Mouse (Mus musculus) forebrain, postnatal 0 days (tissue): ENCODE measurements around the gene Fntb. TPM values are rescaled to one million over a fixed set of nuclear protein-coding genes. Genes with fewer than 3 reads are reported as not detected.

ENCODE experiments used
- ATAC-seq: fragments of 200-750 bp; cut with Nextera tagmentation; 2 replicates; pipeline ENCODE4 v1.8.0; 2017; ENCODE audit warnings: mild to moderate bottlenecking, moderate library complexity
- DNase-seq: peaks from one replicate; pipeline ENCODE4 v3.0.0-alpha.2; 2015
- H3K27ac ChIP-seq: fragments of 300-500 bp; sonication (generic); 2 replicates; pipeline ENCODE4 v1.5.1; 2014; ENCODE audit warnings: low read depth, mild to moderate bottlenecking, antibody characterized with exemption, low read length, moderate library complexity, mixed read lengths
- H3K27me3 ChIP-seq: fragments of 300-500 bp; sonication (generic); 2 replicates; pipeline ENCODE4 v1.6.1; 2014; ENCODE audit warnings: mild to moderate bottlenecking, low read length, mixed read lengths; ENCODE audit not compliant: insufficient read depth
- H3K36me3 ChIP-seq: fragments of 300-500 bp; sonication (generic); 2 replicates; pipeline ENCODE4 v1.6.1; 2014; ENCODE audit warnings: mild to moderate bottlenecking, moderate library complexity; ENCODE audit not compliant: insufficient read depth
- H3K4me1 ChIP-seq: fragments of 300-500 bp; sonication (generic); 2 replicates; pipeline ENCODE4 v1.6.1; 2014; ENCODE audit warnings: antibody characterized with exemption; ENCODE audit not compliant: insufficient read depth
- H3K4me2 ChIP-seq: fragments of 300-500 bp; sonication (generic); 2 replicates; pipeline ENCODE4 v1.6.1; 2014; ENCODE audit warnings: low read depth, mild to moderate bottlenecking, moderate library complexity
- H3K4me3 ChIP-seq: fragments of 300-500 bp; sonication (generic); 2 replicates; pipeline ENCODE4 v1.5.1; 2014; ENCODE audit warnings: low read depth, low read length, mixed read lengths
- H3K9ac ChIP-seq: fragments of 300-500 bp; sonication (generic); 2 replicates; pipeline ENCODE4 v1.6.1; 2014; ENCODE audit warnings: mild to moderate bottlenecking
- H3K9me3 ChIP-seq: fragments of 300-500 bp; sonication (generic); 2 replicates; pipeline ENCODE4 v1.6.1; 2016; ENCODE audit warnings: low read length
- CTCF ChIP-seq: sonication (generic); IDR thresholded peaks from 2 replicates; pipeline ENCODE4 v1.5.1; 2016; ENCODE audit warnings: antibody characterized with exemption, control low read depth, low read depth
- WGBS: fragments of 180-500 bp; shearing (Covaris S2); extraction: QIAGEN DNeasy Blood & Tissue Kit; methylation state at CpG from one replicate; pipeline ENCODE4 v1.1.7; 2014; 5-methylcytosine and 5-hydroxymethylcytosine counted together
- polyA plus RNA-seq: library from polyadenylated mRNA; unstranded; fragments of >200 nt; fragmentation: Nextera tagmentation; extraction: Ambion mirVana; gene quantifications from 2 replicates; pipeline ENCODE4 v1.2.1, GENCODE M21; 2015
- total RNA-seq: library from RNA; depleted of rRNA; stranded (reverse); fragments of >200 nt; gene quantifications from 2 replicates; pipeline ENCODE4 v1.2.3, GENCODE M21; 2014; rRNA removed

Fntb gene
- total and polyA plus RNA-seq, 2 experiments from 2014 or later = 32.3 to 42.3 TPM

DNA sequence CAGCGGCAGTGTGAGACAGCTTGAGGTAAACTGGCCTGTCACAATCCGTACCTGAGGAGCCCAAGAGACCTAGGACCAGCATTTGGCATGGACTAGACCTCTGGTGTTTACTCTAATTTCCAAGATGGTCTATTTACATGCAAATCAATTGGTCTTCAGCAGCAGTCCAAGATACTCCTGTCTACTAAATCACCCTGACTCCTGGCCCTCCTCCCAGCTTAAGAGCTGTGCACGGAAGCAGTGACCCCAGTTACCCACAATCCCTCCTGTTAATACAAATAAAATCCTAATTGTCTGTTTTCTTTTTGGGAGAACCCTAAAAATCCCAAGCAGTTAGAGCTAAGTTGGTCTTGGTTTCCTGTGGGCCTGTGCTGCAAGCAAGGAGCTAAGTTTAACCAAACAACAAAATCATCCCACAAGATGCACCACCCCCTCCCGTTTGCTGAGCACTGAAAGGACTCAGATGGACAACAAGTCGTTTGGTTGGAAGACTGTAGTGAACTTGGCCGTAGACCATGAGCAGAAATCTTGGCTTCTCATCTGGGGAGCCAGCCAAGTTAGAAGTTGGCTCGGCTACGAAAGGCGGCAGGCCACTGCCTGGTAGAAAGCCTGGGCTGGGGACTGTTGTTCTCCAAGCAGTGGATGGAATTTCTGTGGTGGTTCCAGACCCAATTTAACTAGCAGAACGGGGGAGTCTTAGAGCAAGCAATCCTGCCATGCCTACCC is 189.5 kb downstream of the Fntb start:
- H3K4me3 ChIP-seq = no peak overlapping the region
- 0 out of 2 replicates have a peak overlapping the region, but pooled peaks have one; percentile 21 for H3K27ac ChIP-seq
- 51% methylated on average over 10 of the region's 10 CpGs for WGBS
- DNase-seq (peak; percentile 82), ATAC-seq (peak; percentile 91)
- H3K36me3 ChIP-seq = peaks cover 58% of the 10 kb centered on the region
- no peaks in the 10 kb centered on the region for H3K9me3 ChIP-seq
- H3K4me1 ChIP-seq = no peaks in the 10 kb centered on the region
- H3K27me3 ChIP-seq = no peaks in the 10 kb centered on the region
- TF ChIP-seq CTCF = no peak
- H3K4me2 ChIP-seq = no peak overlapping the region
- no peak overlapping the region for H3K9ac ChIP-seq

GRCm38 (mm10) chr12:76957688-76958087 is 192.3 kb downstream of the Fntb start:
- no peak for DNase-seq
- Histone ChIP-seq H3K27me3 (no peaks in the 10 kb centered on the region), H3K9me3 (no peaks in the 10 kb centered on the region), H3K4me1 (peaks cover 11% of the 10 kb centered on the region), H3K4me3 (no peak overlapping the region), H3K4me2 (no peak overlapping the region), H3K36me3 (peaks cover 32% of the 10 kb centered on the region), H3K9ac (no peak overlapping the region), H3K27ac (no peak overlapping the region)
- no peak for ATAC-seq
- no peak for TF ChIP-seq CTCF
- WGBS = 84% methylated on average over 5 of the region's 5 CpGs

DNA sequence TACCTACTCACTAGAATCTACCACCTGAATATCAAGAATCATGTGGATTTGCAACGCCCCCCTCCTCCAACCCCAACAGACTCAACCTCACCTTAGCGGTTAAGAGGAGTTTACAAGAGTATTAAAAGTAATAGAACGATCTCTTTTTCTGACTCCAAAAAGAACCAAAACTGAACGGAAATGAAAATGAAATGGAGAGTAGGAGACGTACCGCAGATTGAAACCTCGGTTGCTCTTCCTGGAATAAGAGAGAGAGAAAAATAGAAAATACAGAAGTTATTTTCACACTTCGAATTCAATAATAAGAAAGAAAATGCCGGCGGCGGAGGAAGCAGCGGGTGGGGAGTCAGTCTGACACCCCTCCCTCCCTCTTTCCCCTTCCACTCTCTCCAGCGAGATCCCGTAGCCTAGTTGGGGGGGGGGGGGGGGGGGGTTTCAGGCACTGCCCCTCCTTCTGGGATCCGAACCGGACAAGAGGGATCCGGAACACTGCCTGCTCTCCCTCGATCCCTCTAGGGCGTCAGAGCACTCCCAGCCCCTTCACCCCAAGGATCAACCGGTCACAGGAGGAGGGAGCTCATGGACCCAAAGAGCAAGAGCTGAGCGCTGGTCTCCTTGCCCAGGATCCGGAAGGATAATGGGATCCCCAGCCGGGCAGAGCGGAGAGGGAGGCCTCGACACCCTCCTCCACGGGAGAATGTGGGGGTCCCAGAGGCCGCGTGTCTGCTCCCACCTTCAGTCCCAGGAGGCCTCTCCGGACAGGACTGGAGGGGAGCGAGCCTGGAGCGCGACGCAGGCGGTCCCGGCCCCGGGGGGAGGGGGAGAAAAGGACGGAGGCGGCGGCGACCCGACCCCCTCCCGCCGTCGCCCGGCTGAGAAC is 195.9 kb downstream of the Fntb start:
- TF ChIP-seq CTCF = no peak
- H3K4me3 ChIP-seq = peak overlapping the region; percentile 75
- no peaks in the 10 kb centered on the region for H3K27me3 ChIP-seq
- 9% methylated on average over 28 of the region's 45 CpGs for WGBS
- H3K9me3 ChIP-seq = no peaks in the 10 kb centered on the region
- H3K4me2 ChIP-seq = peak overlapping the region; percentile 91
- H3K36me3 ChIP-seq = 0 out of 2 replicates have a peak, but pooled peaks cover 5% of the 10 kb centered on the region
- peak overlapping the region; percentile 93 for H3K9ac ChIP-seq
- no peak for DNase-seq
- peaks cover 11% of the 10 kb centered on the region for H3K4me1 ChIP-seq
- H3K27ac ChIP-seq = peak overlapping the region; percentile 84
- peak; percentile 0 for ATAC-seq

GRCm38 (mm10) chr12:76961932-76962891 is 196.8 kb downstream of the Fntb start, which contains the start of gene Max:
Gene Max (minus strand): TSS chr12:76962201.
- DNase-seq (peak; percentile 100), ATAC-seq (peak; percentile 99)
- H3K27ac ChIP-seq = peak within 1 kb of the TSS; percentile 84
- peak; percentile 33; the same call in 1 of the 2 replicates for TF ChIP-seq CTCF
- H3K27me3 ChIP-seq = no peaks in the 10 kb centered on the region
- WGBS = 2% methylated on average over 68 of the region's 73 CpGs
- H3K36me3 ChIP-seq = 0 out of 2 replicates have a peak, but pooled peaks cover 3% of the 10 kb centered on the region
- H3K4me1 ChIP-seq = peaks cover 11% of the 10 kb centered on the region
- H3K9me3 ChIP-seq = no peaks in the 10 kb centered on the region
- peak within 1 kb of the TSS; percentile 96 for H3K4me2 ChIP-seq
- H3K4me3 ChIP-seq = peak within 1 kb of the TSS; percentile 75
- peak within 1 kb of the TSS; percentile 93 for H3K9ac ChIP-seq

DNA sequence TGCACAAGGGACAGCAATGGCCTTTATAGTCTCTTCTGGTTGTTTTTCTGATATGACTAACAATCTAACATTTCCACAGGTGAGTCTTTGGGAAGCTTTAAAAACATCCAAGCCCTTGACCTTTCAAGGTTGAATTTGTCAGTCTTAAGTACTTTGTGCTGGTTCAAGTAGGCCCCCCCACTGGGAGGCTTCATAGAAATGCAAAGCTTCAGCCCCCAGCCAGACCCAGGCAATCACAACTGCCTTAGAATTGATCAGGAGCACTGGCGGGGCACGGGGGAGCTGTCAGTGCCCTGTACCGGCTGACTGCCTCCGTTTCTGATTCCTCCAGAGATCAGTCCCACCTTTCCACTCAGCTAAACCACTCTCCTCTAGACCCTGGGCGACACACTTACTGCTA is 199.7 kb downstream of the Fntb start:
- no peak for TF ChIP-seq CTCF
- H3K4me3 ChIP-seq = no peak overlapping the region
- no peak overlapping the region for H3K9ac ChIP-seq
- H3K9me3 ChIP-seq = no peaks in the 10 kb centered on the region
- DNase-seq (no peak), ATAC-seq (no peak)
- WGBS = 19% methylated on average over 5 of the region's 5 CpGs
- peaks cover 10% of the 10 kb centered on the region for H3K4me1 ChIP-seq
- H3K27ac ChIP-seq = no peak overlapping the region
- no peaks in the 10 kb centered on the region for H3K27me3 ChIP-seq
- H3K36me3 ChIP-seq = no peaks in the 10 kb centered on the region
- H3K4me2 ChIP-seq = no peak overlapping the region

DNA sequence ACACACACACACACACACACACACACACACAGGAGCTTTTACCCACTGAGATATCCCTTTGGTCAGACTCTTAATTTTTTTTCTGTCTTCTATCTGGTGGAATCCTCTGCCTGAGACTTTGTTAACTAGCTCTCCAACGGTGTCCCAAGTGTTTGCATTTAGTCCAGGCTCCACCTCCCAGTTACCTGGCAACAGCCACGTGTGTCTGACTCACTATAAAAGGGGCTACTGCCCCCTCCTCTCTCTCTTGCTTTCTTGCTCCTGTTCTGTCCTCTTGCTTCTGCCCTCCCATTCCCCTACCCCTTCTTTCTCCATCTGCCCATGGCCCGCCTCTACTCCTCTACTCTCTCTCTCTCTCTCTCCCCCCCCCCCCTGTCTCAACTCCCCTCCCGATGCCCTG is 200.5 kb downstream of the Fntb start:
- no peaks in the 10 kb centered on the region for H3K27me3 ChIP-seq
- DNase-seq = peak; percentile 11
- TF ChIP-seq CTCF = no peak
- 7% methylated on average over 4 of the region's 4 CpGs for WGBS
- no peak overlapping the region for H3K27ac ChIP-seq
- no peak overlapping the region for H3K4me2 ChIP-seq
- H3K4me1 ChIP-seq = peaks cover 2% of the 10 kb centered on the region
- no peak overlapping the region for H3K9ac ChIP-seq
- H3K9me3 ChIP-seq = no peaks in the 10 kb centered on the region
- no peak overlapping the region for H3K4me3 ChIP-seq
- H3K36me3 ChIP-seq = no peaks in the 10 kb centered on the region
- no peak for ATAC-seq

Other genes starting within 250 kb of the Fntb start
- gene Plekhg3, start 234.7 kb upstream of the Fntb start, total RNA-seq = 4.1 and 6.2 TPM in 2 replicates
- 0.53 and 1.1 TPM in 2 replicates for gene Plekhg3, start 234.7 kb upstream of the Fntb start, polyA plus RNA-seq
- 16.2 and 19.6 TPM in 2 replicates for gene Sptb, start 55.0 kb upstream of the Fntb start, total RNA-seq
- 2.3 and 3.0 TPM in 2 replicates for gene Sptb, start 55.0 kb upstream of the Fntb start, polyA plus RNA-seq
- gene Churc1, start 51 bp upstream of the Fntb start, total RNA-seq = 75.7 and 84.4 TPM in 2 replicates
- 115 and 146 TPM in 2 replicates for gene Churc1, start 51 bp upstream of the Fntb start, polyA plus RNA-seq
- gene Gpx2, start 30.0 kb downstream of the Fntb start, total RNA-seq = not detected in 2 replicates
- 0.31 TPM in 1 of 2 replicates, not detected in the other for gene Gpx2, start 30.0 kb downstream of the Fntb start, polyA plus RNA-seq
- gene Rab15, start 57.3 kb downstream of the Fntb start, total RNA-seq = 75.1 and 83.0 TPM in 2 replicates
- 43.7 and 52.6 TPM in 2 replicates for gene Rab15, start 57.3 kb downstream of the Fntb start, polyA plus RNA-seq
- 56.0 and 58.5 TPM in 2 replicates for gene Max, start 196.6 kb downstream of the Fntb start, total RNA-seq
- 14.6 TPM in 2 replicates for gene Max, start 196.6 kb downstream of the Fntb start, polyA plus RNA-seq